Mouse (Mus musculus) ZHBTc4 (cell line): ENCODE results near the gene Tmem176a.
A peak's percentile ranks its signal among the peaks of the same experiment; 100 is the strongest.
"Not testable (repeated sequence)": the region's sequence is repeated elsewhere in the genome, so short reads cannot be mapped to it uniquely, and the experiment has no call there.

Experiments
- DNase-seq: peaks from one replicate; pipeline ENCODE4 v3.0.0-alpha.2; 2011; ENCODE audit warnings: low read depth, low spot score

Tmem176a gene

DNA sequence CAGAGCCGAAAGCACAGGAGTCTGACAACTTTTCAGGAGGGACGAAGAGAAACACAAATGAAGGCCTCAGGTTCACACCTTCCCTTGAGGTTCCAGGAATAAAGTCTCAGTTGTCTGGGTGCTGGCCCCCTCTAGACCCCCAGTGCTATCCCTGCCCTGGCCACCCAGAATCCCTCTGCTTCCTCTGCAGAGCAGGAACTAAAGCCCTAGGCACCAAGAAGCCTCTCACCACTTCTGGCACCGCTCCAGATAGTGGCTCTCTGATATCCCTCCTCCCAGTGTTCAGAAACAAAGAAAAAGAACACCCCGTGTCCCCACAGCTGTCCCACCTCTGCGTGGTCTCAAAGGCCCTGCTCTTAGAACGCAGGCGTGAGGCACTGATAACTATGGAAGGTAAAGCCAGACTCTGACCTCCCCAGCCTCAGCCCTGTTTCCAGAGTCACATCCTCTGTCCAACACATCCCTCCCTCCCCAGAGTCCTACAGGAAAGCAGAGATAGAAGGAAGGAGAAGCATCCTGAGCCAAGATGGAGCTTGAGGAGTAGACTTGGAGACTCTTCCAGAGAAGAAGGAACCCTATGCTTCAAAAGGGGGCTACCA, at the start of gene Tmem176a:
Gene Tmem176a (plus strand): TSS at position 549 of the 599 bp plus-strand sequence.
- no peak for DNase-seq

GRCm38 (mm10) chr6:48801897-48802296, 38.8 kb upstream of the Tmem176a start:
- DNase-seq = no peak

DNA sequence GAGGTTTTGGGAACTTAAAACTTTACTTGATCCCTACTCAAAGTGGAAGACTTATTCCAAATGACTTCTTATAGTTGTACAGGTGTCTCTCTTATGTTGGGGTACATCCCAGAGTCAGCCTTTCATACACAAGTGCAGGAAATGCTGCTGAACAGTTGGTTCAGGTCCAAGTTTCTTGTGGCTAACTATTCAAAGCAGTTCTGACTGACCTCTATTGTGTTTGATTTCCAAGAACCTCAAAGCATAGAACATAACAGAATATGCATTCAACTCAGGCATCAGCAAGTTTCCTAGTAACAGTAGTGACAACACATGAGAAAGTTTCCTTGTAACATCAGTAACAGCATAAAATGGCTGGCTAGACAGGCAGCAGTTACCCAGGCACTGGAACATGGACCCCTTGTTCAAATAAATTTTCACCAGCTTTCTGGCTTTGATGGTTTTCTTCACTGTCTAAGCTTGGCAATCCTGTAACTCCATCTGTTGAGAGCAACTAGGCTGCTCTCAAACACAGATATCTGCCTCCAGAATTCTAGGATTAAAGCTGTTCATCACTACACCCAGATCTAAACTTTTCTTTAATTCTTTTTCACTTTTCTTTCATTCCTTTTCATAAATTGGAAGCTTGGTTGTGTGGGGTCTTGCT, 37.2 kb upstream of the Tmem176a start:
- no peak for DNase-seq

GRCm38 (mm10) chr6:48804346-48804745, 36.4 kb upstream of the Tmem176a start:
- no peak for DNase-seq

DNA sequence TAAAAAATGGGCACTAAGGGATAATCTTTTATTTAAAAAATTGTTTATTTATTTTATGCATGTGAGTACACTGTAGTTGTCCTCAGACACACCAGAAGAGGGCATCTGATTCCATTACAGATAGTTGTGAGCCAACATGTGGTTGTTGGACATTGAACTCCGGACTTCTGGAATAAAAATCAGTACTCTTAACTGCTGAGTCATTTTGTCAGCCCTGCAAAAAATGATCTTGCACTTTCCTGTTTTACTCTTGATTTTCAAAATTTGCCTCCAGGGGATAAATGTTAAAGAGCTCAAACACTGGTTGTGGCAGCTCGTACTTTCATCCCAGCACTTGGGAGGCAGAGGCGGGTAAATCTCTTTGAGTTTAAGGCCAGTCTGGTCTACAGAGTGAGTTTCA, 34.0 kb upstream of the Tmem176a start:
- no peak for DNase-seq

- peak; percentile 5 for DNase-seq
These were observed 31.1 kb upstream of the Tmem176a start for GRCm38 (mm10) chr6:48809494-48810219.

DNA sequence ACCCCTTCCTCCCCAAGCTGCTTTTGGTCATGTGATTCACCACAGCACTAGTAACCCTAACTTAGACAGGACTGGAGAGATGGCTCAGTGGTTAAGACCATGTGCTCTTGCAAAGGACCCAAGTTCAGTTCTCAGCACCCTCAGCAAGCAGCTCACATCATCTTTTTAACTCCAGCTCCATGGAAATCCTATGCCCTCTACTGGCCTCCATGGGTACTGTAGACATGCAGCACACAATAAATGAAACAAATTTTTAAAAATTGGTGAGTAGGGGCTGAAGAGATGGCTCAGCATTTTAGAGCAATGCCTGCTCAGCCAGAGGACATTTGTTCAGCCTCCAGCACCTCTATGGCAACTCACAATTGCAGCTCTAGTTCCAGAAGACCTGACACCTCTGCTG, 25.7 kb upstream of the Tmem176a start:
- DNase-seq = peak; percentile 27

GRCm38 (mm10) chr6:48817815-48818214, 22.9 kb upstream of the Tmem176a start:
- peak; percentile 82 for DNase-seq

DNA sequence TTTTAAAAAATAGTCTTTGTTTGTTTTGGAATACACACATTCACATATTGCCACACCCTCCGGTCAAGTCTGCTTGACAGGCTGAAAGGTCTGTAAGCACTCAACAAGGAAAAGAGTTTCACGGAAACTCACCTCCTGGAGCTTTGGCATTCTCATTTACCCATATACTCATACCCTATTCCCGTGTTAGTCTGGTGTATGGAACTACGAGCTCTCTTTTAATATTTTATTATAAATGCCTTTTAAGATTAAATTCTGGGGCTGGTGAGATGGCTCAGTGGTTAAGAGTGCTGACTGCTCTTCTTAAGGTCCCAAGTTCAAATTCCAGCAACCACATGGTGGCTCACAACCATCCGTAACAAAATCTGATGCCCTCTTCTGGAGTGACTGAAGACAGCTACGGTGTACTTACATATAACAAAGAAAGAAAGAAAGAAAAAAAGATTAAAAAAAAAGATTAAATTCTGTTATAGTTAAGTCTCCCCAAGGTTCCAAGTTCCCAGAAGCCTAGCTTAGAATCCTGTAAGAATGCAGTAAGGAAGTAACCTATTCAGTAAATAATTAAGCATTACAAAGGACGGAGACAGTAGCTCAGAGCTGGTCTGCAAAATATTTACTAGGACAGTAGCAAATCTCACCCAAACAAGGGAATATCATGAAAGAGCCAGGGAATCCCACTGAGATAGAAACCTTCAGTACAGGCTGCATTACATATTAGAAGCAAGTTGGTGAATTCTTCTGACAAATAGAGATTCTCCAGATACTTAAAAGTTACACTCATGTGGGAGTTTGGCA, 18.5 kb upstream of the Tmem176a start:
- not testable (repeated sequence) for DNase-seq

GRCm38 (mm10) chr6:48825016-48825415, 15.7 kb upstream of the Tmem176a start:
- no peak for DNase-seq

DNA sequence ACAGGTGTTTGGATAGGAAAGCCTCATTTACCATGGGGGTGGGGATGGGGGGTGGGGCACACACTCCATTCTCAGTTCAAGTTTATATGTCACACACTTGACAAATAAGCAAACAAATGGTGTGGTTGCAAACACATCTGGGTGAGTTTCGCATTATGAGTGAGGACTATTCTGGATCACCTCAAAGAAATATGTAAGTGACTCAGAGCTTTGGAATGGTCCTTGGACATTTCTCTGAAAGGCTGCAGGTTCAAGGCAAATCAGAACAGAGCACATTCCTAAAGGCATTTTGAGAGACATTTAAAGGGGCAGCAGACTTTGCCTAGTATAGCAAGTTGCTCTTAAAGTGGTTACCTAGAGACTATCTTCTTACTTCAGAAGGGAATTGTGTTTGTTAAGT, 11.7 kb upstream of the Tmem176a start:
- no peak for DNase-seq

DNA sequence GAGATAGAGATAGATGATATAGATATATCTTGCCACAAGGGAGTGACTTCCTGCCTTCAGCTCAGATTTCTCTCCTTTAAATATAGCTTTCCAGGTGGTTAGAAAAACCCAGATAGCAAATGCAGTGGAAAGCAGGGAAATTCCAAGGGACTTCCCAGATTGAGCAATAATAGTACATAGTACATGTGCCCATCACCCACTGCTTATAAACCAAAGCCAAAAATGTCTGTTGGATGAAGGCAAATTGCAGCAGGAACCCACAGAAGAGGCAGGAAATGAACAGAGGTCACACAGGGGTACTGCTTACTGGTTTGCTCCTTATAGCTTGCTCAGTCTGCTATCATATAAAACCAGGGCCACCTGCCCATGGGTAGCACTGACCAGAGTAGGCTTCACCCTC, 11.1 kb upstream of the Tmem176a start:
- DNase-seq = no peak

GRCm38 (mm10) chr6:48830241-48830640, 10.5 kb upstream of the Tmem176a start:
- no peak for DNase-seq

GRCm38 (mm10) chr6:48831141-48831540, 9.6 kb upstream of the Tmem176a start:
- DNase-seq = no peak

DNA sequence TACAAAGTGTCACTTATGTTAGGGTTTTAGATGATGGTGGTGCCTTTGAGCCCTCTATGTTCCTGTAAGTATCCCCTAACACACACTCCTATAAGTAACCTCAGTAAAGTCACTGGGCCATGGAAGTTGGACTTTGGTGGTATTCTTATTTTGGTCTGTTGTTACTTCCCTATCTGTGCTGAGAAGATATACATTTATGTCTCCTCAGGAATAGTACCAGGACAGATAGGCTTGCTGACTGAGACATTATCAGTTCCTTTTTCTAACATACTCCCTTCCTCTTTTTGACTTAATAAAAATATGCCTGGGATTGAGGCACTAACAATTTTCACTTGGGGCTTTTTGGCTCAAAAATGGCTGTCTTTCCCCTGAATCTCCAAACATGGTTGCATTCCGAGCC, 8.3 kb upstream of the Tmem176a start:
- no peak for DNase-seq

GRCm38 (mm10) chr6:48833515-48833914, 7.2 kb upstream of the Tmem176a start:
- DNase-seq = no peak

DNA sequence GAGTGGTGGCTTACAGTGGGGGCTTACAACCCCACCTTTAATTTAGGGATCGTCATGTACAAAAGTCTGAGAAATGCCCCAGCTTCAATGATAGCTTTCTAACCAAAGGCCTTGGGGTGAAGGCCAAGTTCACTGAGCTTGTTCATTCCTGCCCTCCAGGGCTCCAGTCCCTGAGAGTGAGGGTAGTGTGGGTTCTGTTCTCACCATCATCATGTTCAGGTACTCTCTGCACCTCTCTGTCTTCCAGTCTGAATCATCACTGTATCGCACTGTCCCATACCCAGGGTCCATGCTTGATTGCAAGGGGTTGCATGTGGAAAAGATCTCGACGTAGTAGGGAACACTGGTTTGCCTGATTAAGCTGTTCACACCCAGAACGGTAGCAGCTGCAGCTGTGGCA, 5.5 kb upstream of the Tmem176a start:
- DNase-seq = no peak

DNA sequence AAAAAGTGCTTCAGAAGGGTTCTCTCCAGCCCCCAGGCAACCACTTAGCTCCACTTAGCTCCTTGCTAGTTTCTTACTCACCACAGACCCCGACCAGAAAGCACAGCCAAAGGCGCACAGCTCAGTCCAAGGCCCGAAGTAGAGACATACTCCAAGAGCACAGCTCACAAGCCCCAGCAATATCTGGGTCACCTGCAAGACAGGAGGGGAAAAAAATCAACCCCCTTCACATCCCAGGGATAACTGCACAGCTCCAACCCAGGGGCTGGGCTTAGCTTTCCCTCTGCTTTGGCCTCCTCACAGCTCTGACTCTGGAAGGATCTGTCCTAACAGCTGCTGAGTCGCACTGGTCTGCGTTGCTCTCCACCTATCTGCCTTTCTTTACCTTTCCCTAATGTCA, 4.6 kb upstream of the Tmem176a start:
- no peak for DNase-seq

GRCm38 (mm10) chr6:48837516-48837915, 3.2 kb upstream of the Tmem176a start:
- no peak for DNase-seq

DNA sequence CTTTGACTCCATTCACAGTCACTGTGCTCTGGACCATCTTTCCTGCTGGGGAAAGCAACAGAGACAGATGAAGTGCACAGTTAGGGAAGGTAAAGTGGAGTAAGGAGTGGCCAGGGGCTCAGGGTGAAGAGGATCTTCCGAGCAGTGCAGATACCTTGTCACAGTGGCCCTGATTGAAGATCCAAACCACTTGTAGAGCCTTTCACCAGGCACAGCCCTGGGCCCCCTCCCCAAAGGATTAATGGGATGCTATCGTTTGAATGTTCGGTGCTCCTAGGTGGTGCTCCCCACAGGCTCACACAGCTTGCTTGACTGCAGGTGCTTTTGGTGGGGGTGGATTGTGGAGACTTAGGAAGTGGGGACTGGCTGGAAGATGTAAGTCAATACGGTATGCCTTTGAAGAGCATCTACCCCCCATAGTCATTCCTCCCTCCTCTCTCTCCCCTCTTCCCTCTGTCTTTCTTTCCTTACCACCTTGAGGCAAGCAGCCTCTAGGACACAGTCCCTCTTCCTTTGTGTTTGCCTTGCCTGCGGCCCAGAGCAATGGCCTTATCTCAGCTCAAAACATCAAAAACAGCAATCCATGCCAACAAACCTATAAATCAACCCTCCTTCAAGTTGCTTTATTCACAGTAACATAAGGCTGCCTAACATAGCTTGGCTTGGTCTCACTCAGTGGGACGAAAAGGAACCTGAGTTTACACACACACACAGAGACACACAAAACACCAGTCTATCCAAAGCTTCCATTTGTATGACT, 2.2 kb upstream of the Tmem176a start:
- DNase-seq = no peak

DNA sequence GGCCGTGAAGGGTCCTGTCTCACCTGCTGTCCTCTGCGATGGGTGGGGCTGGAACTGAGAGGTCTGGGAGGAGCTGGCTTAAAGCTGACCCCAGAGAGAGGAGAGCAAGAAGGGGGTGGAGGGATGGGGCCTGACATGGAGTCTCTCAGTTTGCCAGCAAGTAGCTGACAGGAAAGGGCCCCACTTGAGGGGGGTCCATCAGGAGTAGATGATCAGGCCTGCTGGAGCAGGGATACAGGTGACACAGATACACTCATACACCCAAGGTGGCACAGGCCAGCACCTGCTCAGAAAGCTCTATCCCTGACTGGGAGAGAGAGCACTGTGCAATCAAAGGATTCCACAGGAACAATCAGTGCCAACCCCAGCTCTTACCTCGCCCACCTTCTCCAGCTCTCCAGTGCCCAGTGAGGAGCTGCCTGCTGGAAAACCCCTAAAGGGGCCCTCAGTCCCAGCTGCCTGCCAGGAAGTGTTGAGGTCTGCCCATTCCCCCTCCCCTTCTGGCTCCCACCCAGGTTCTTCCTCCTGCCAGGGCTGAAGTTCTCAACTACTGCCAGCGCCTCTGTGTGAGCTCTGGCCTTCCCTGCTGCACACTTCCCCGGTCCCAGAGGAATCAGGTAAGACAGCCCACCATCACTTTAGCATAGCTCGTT, 380 bp downstream of the Tmem176a start, which contains the start of gene Tmem176b:
Gene Tmem176b (minus strand): TSS at position 524 of the 653 bp plus-strand sequence.
- DNase-seq = no peak
